Mouse (Mus musculus) stomach, embryonic 15.5 days (tissue): ENCODE measurements at regions not wholly inside any gene's neighbourhood (a gene's known extent, or its start where the extent isn't known, plus 50 kb on each side); places are given as distances from the start of the nearest gene placed in this dataset.

Source experiments
- ATAC-seq: fragments of 200-750 bp; cut with Nextera tagmentation; 2 replicates; pipeline ENCODE4 v1.8.0; 2017; ENCODE audit warnings: low read depth, moderate number of reproducible peaks, moderate TSS enrichment; ENCODE audit not compliant: insufficient read depth, low FRiP score
- H3K27ac ChIP-seq: fragments of 300-500 bp; sonication (generic); 2 replicates; pipeline ENCODE4 v1.5.1; 2015; ENCODE audit warnings: mild to moderate bottlenecking, inconsistent platforms
- H3K27me3 ChIP-seq: fragments of 300-500 bp; sonication (generic); replicated peaks from 2 replicates; pipeline ENCODE4 v1.6.1; 2015; ENCODE audit warnings: inconsistent platforms
- H3K36me3 ChIP-seq: fragments of 300-500 bp; sonication (generic); 2 replicates; pipeline ENCODE4 v1.6.1; 2015; ENCODE audit warnings: inconsistent platforms
- H3K4me1 ChIP-seq: fragments of 300-500 bp; sonication (generic); 2 replicates; pipeline ENCODE4 v1.6.1; 2015; ENCODE audit warnings: inconsistent platforms
- H3K4me2 ChIP-seq: fragments of 300-500 bp; sonication (generic); 2 replicates; pipeline ENCODE4 v1.6.1; 2015; ENCODE audit warnings: mild to moderate bottlenecking, inconsistent platforms
- H3K4me3 ChIP-seq: fragments of 300-500 bp; sonication (generic); replicated peaks from 2 replicates; pipeline ENCODE4 v1.5.1; 2015; ENCODE audit warnings: inconsistent platforms
- H3K9ac ChIP-seq: fragments of 300-500 bp; sonication (generic); 2 replicates; pipeline ENCODE4 v1.6.1; 2015; ENCODE audit warnings: inconsistent platforms
- H3K9me3 ChIP-seq: fragments of 300-500 bp; sonication (generic); 2 replicates; pipeline ENCODE4 v1.6.1; 2016; ENCODE audit warnings: inconsistent platforms
- WGBS: fragments of 180-500 bp; shearing (Covaris S2); methylation state at CpG from one replicate; pipeline ENCODE4 v1.1.7; 2015; 5-methylcytosine and 5-hydroxymethylcytosine counted together

DNA sequence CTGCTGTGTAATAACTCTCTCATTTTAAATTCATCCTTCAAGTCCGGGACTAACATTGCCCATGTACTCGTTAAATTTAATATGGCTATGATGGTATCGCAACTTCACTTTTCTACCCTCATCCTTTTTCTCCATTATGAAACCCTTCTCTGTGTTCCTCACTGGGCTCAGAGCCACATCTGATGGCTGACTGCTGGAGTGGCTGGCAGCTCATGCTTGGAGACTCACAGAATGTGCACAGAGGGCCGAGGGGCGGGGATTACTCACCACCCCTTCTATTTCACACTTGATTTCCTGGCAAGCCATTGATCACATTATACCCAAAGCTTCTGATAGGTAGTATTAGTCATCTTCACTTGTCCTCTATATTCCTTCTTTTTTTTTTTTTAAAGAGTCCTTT is 81.1 kb upstream of the Vwde start:
- H3K27ac ChIP-seq = no peak overlapping the region
- H3K27me3 ChIP-seq = no peaks in the 10 kb centered on the region
- H3K4me3 ChIP-seq = no peak overlapping the region
- H3K9ac ChIP-seq = no peak overlapping the region
- H3K9me3 ChIP-seq = no peaks in the 10 kb centered on the region
- H3K36me3 ChIP-seq = no peaks in the 10 kb centered on the region
- WGBS = 87% methylated on average over 5 of the region's 5 CpGs
- H3K4me1 ChIP-seq = no peaks in the 10 kb centered on the region
- no peak overlapping the region for H3K4me2 ChIP-seq
- no peak for ATAC-seq

DNA sequence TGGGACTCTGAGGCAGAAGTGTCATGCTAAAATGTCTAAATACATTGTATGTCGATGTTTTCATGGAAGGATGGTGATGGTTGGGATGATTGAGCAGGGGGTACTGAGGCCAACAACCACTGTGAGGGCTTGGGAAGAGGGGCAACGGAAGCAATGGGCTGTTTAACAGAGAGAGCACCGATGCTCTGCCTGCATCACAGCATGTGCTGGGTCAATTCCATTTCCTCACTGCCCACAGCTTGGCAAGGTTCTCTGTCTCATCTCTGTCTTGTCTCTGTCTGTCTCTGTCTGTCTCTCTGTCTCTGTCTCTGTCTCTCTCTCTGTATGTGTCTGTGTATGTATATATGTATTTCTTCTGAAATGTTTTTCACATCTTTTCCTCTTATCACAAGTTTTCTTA is 73.4 kb upstream of the Vwde start:
- no peak for ATAC-seq
- Histone ChIP-seq H3K36me3 (no peaks in the 10 kb centered on the region), H3K27me3 (no peaks in the 10 kb centered on the region), H3K9ac (no peak overlapping the region), H3K9me3 (no peaks in the 10 kb centered on the region), H3K27ac (no peak overlapping the region), H3K4me3 (no peak overlapping the region), H3K4me2 (no peak overlapping the region), H3K4me1 (no peaks in the 10 kb centered on the region)
- WGBS = 83% methylated on average over 3 of the region's 3 CpGs

DNA sequence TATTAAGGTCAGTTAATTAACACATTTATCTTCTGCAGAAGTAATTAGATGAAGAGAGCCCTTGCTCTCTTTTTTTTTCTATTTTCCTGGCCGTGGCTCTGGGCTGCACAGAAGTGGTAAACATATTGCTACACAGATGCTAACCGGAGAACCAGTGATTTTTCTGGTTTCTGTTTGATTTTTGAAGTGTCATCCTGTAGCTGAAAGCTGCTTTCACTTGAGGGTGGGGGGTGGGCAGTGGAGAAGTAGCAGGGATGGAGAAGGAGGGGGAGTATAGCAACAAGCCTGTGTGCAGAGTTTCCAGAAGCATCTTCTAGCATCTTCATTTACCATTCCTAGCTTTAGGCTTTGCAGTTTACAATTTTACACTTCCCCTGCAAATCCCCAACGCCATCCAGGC is 72.3 kb upstream of the Vwde start:
- Histone ChIP-seq H3K4me2 (no peak overlapping the region), H3K27me3 (no peaks in the 10 kb centered on the region), H3K9me3 (no peaks in the 10 kb centered on the region), H3K9ac (no peak overlapping the region), H3K36me3 (no peaks in the 10 kb centered on the region), H3K4me1 (no peaks in the 10 kb centered on the region), H3K4me3 (no peak overlapping the region), H3K27ac (no peak overlapping the region)
- WGBS = 65% methylated on average over 3 of the region's 3 CpGs
- ATAC-seq = no peak

DNA sequence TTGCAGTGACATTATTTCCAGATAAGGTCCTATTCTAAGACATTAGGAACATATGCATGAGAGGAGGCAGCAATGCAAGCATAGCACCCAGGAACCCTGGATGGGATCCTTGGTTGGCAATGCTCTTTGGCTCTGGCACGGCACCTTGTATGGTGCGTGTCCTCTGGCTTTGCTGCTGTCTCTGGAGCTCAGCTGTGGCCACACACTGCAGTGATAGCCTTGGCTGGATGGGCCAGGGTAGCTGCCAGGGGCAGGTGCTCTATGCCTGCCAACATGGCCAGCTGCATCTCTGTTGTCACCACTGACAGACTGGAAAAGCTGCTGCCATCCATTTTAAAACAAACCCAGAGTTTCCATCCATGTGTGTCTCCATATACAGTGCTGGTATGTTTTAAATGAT is 71.3 kb upstream of the Vwde start:
- Histone ChIP-seq H3K27me3 (no peaks in the 10 kb centered on the region), H3K9ac (no peak overlapping the region), H3K36me3 (no peaks in the 10 kb centered on the region), H3K9me3 (no peaks in the 10 kb centered on the region), H3K4me3 (no peak overlapping the region), H3K4me2 (no peak overlapping the region), H3K27ac (no peak overlapping the region), H3K4me1 (no peaks in the 10 kb centered on the region)
- 85% methylated on average over 2 of the region's 2 CpGs for WGBS
- no peak for ATAC-seq

DNA sequence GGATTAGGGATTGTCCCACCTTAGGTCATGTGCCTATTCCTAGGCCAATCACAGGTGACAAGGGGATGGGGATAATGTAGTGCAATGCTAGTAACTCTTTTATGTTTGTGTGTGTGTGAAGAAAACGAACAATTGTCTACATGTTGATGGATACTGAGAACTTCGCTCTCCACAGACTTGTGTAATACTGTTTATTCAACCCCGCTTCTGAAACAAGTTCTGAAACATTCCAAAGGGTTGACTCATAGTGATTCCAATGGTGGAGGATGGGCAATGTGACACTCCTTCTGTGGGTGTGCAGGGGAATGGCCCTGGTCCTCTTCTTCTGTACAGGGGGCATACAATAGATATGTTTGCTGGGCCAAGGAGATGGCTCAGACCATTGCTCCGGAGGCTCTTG is 69.6 kb upstream of the Vwde start:
- 44% methylated on average over 4 of the region's 4 CpGs for WGBS
- Histone ChIP-seq H3K4me3 (no peak overlapping the region), H3K27ac (no peak overlapping the region), H3K36me3 (no peaks in the 10 kb centered on the region), H3K9ac (no peak overlapping the region), H3K4me1 (no peaks in the 10 kb centered on the region), H3K27me3 (no peaks in the 10 kb centered on the region), H3K9me3 (no peaks in the 10 kb centered on the region), H3K4me2 (no peak overlapping the region)
- no peak for ATAC-seq

DNA sequence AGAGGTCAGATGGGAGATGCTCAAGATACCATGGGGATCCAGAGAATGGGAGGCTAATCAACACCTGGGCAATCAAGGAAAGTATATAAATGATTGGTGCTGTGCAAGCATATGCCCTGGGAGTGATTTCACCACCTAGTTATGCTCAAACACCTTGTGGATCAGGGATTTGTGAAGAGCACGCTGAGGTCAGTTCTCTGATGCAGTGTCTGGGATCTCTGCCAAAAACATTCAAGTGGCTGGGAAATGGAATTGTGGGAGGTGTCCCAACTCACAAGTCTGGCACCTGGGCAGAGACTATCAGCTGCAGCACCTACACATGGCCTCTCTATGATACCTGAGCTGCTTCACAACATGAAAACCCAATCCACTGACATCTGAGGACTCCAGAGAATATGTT is 63.7 kb upstream of the Vwde start:
- no peaks in the 10 kb centered on the region for H3K4me1 ChIP-seq
- no peak overlapping the region for H3K4me3 ChIP-seq
- no peak overlapping the region for H3K9ac ChIP-seq
- 25% methylated on average over 1 of the region's 1 CpGs for WGBS
- no peaks in the 10 kb centered on the region for H3K27me3 ChIP-seq
- ATAC-seq = peak; percentile 60; the same call in 1 of the 2 replicates
- H3K36me3 ChIP-seq = no peaks in the 10 kb centered on the region
- no peaks in the 10 kb centered on the region for H3K9me3 ChIP-seq
- no peak overlapping the region for H3K4me2 ChIP-seq
- no peak overlapping the region for H3K27ac ChIP-seq

DNA sequence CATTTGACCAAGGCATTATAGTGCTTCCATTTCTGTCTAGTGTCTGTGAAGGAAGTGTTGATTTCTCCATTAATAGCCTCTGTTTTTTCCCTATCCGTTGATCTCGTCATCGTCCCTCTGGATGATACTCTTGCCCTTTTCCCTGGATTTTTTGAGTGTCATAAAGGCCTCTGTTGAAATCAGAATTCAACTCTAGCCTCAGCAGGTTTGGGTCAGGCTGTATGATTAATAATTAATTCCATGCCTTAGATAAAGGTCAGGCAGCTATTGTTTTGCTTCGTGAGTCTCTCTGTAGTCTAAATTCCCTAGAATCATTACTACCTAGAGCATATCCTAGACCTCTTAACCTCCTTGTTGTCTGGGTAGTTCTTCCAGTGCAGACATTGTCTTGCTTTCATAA is 63.0 kb upstream of the Vwde start:
- no peak for ATAC-seq
- Histone ChIP-seq H3K36me3 (no peaks in the 10 kb centered on the region), H3K27me3 (no peaks in the 10 kb centered on the region), H3K4me3 (no peak overlapping the region), H3K4me1 (no peaks in the 10 kb centered on the region), H3K9me3 (no peaks in the 10 kb centered on the region), H3K27ac (no peak overlapping the region), H3K9ac (no peak overlapping the region), H3K4me2 (no peak overlapping the region)
- WGBS = 61% methylated on average over 4 of the region's 4 CpGs

DNA sequence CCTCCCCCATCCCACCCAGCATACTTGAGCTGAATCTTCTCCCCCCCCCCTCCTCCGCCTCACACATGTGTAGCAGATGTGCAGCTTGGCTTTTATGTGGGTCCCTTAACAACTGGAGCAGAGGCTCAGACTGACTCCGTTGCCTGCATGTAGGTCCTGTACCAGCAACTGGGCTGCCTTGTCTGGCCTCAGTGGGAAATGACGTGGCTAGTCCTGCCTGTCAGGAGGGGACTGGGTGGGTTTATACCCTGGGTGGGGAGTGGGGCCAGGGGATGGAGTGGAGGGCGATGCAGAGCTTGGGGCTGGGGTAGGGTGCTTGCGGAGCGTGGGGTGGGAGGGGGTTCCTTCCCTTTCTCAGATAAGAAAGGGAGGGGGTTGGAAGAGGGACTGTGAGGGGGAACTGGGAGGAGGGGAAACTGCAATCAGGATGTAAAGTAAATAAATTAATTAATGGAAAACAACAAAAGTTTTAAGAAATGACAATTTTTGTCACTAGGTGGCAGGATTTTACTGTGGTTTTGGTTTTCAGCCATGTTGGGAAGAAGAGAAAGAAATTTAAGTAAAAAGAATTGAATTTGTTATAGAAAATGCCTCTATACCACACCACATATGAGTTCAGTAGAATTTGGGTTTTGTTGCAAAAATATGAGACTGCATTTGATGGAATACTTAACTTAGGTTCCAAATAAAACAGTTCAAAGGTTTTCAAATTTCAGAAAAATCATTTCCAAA is 61.9 kb upstream of the Vwde start:
- Histone ChIP-seq H3K27me3 (no peaks in the 10 kb centered on the region), H3K4me3 (no peak overlapping the region)
- WGBS = 51% methylated on average over 6 of the region's 6 CpGs

DNA sequence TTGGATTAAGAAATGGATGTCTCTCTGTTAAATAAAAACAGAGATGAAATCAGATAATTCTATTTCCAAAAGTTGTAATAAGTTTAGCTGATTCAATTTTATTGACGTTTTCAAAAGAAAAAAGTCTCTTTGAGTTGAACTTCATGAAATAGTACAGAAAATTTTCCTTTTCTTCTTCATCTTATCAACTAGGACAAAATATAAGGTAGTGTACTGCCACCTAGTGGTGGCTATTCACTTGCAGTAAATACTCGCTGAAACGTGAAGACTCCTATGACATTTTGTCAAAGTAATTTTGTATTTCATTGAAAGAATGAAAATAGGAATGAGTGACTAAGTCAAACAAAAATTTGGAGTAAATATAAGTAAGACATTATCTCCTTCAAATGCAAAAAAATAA is 56.1 kb upstream of the Vwde start:
- H3K4me3 ChIP-seq = no peak overlapping the region
- no peaks in the 10 kb centered on the region for H3K36me3 ChIP-seq
- H3K4me1 ChIP-seq = no peaks in the 10 kb centered on the region
- 2% methylated on average over 3 of the region's 3 CpGs for WGBS
- H3K27me3 ChIP-seq = no peaks in the 10 kb centered on the region
- ATAC-seq = no peak
- no peaks in the 10 kb centered on the region for H3K9me3 ChIP-seq
- H3K9ac ChIP-seq = no peak overlapping the region
- H3K4me2 ChIP-seq = no peak overlapping the region
- no peak overlapping the region for H3K27ac ChIP-seq

More for the DNA sequence above, 61.9 kb upstream of the Vwde start:
- ATAC-seq = peak; percentile 53; the same call in 1 of the 2 replicates
- Histone ChIP-seq H3K4me1 (no peaks in the 10 kb centered on the region), H3K27ac (no peak overlapping the region), H3K9me3 (no peaks in the 10 kb centered on the region), H3K9ac (no peak overlapping the region), H3K36me3 (no peaks in the 10 kb centered on the region), H3K4me2 (no peak overlapping the region)
